Mouse (Mus musculus) left cerebral cortex, postnatal 14 days (tissue): ENCODE measurements around the gene Exoc6b. TPM values are rescaled to one million over a fixed set of nuclear protein-coding genes. Genes with fewer than 3 reads are reported as not detected.
"Not testable (repeated sequence)": the region's sequence is repeated elsewhere in the genome, so short reads cannot be mapped to it uniquely, and the experiment has no call there.

Experiments
- DNase-seq, 2 experiments: peaks; one replicate each; pipeline ENCODE4 v3.0.0; 2021 to 2022; ENCODE audit warnings: low spot score in 2 of 2, mixed read lengths in 1 of 2
- intact Hi-C: fragments of 180-260 bp; cut with DNase I; formaldehyde crosslinking; loops from one replicate; pipeline ENCODE4 v1.15.1; 2025
- long read RNA-seq, 2 experiments: library from polyadenylated mRNA; stranded (forward); transcript quantifications; one replicate each; pipeline ENCODE4 v2.0.0; 2021
- total RNA-seq, 2 experiments: library from RNA; stranded (reverse); gene quantifications; 2 replicates each; pipeline ENCODE4 v1.2.3; 2021

Exoc6b gene
- total RNA-seq, result 10 to 100 TPM; 66.5 to 67.3 TPM
- long read RNA-seq, experiment 1, full-length matches to known transcripts, result 5 of 27 reads
- long read RNA-seq, experiment 1, partial matches to known transcripts, result 6 of 27 reads
- long read RNA-seq, experiment 1, other reads (novel, unspliced or antisense), result 16 of 27 reads
- long read RNA-seq, experiment 2, full-length matches to known transcripts, result 4 of 21 reads
- long read RNA-seq, experiment 2, partial matches to known transcripts, result 15 of 21 reads
- long read RNA-seq, experiment 2, other reads (novel, unspliced or antisense), result 2 of 21 reads

GRCm38 (mm10) chr6:85069023-85069985, at the start of gene Exoc6b:
Gene Exoc6b, minus strand, starts transcription at chr6:85069513.
- intact Hi-C loops, result no loop called here

GRCm38 (mm10) chr6:85117545-85118511, 48.5 kb upstream of the Exoc6b start:
- intact Hi-C loops, result loop anchor here (5.0 kb wide), 1 partner anchor 81 kb away; no protein-coding TSS in a partner anchor

More at GRCm38 (mm10) chr6:85069023-85069985, at the start of gene Exoc6b:
- DNase-seq, result peak; percentile 69 to 87

GRCm38 (mm10) chr6:85105033-85105615, 35.8 kb upstream of the Exoc6b start:
- no peak for DNase-seq
- intact Hi-C loops, result no loop called here

More at GRCm38 (mm10) chr6:85117545-85118511, 48.5 kb upstream of the Exoc6b start:
- DNase-seq, result peak; percentile 62 to 66

- intact Hi-C loops, result no loop called here
- no peak for DNase-seq
Measured at GRCm38 (mm10) chr6:85103321-85103720, 34.0 kb upstream of the Exoc6b start.

GRCm38 (mm10) chr6:85096441-85096840, 27.1 kb upstream of the Exoc6b start:
- intact Hi-C loops, result no loop called here
- no peak for DNase-seq

- DNase-seq, result no peak
- intact Hi-C loops, result no loop called here
Measured at GRCm38 (mm10) chr6:85087425-85087824, 18.1 kb upstream of the Exoc6b start.

GRCm38 (mm10) chr6:85086645-85087044, 17.3 kb upstream of the Exoc6b start:
- intact Hi-C loops, result no loop called here
- DNase-seq, result no peak

GRCm38 (mm10) chr6:85076179-85076720, 6.9 kb upstream of the Exoc6b start:
- intact Hi-C loops, DNase-seq: not testable (repeated sequence)

GRCm38 (mm10) chr6:85074996-85075395, 5.7 kb upstream of the Exoc6b start:
- intact Hi-C loops, result no loop called here
- DNase-seq, result no peak

GRCm38 (mm10) chr6:85068322-85069022, 841 bp downstream of the Exoc6b start:
- intact Hi-C loops, result no loop called here
- peak; percentile 41 to 49 for DNase-seq

- DNase-seq, result no peak
- intact Hi-C loops, result no loop called here
Measured at GRCm38 (mm10) chr6:85057641-85058040, 11.7 kb downstream of the Exoc6b start.

- DNase-seq, result no peak
- intact Hi-C loops, result no loop called here
Measured at GRCm38 (mm10) chr6:85051109-85051508, 18.2 kb downstream of the Exoc6b start.

- intact Hi-C loops, result no loop called here
- DNase-seq, result no peak
Measured at GRCm38 (mm10) chr6:85046531-85046930, 22.8 kb downstream of the Exoc6b start.

- intact Hi-C loops, result no loop called here
- DNase-seq, result no peak
Measured at GRCm38 (mm10) chr6:85044621-85045152, 24.6 kb downstream of the Exoc6b start.

GRCm38 (mm10) chr6:85037677-85038076, 31.6 kb downstream of the Exoc6b start:
- intact Hi-C loops, result loop anchor here (2.0 to 5.0 kb wide), 2 partner anchors 80 to 95 kb away; no protein-coding TSS in a partner anchor
- peak; percentile 71 to 76 for DNase-seq

- DNase-seq, result no peak
- intact Hi-C loops, result no loop called here
Measured at GRCm38 (mm10) chr6:85029671-85030070, 39.6 kb downstream of the Exoc6b start.

- no peak for DNase-seq
Measured at GRCm38 (mm10) chr6:85024403-85024802, 44.9 kb downstream of the Exoc6b start.

More at GRCm38 (mm10) chr6:85024403-85024802, 44.9 kb downstream of the Exoc6b start:
- intact Hi-C loops, result no loop called here
